13 mouse cellular contexts compared by ENCODE assay signal in the genomic region with DNA sequence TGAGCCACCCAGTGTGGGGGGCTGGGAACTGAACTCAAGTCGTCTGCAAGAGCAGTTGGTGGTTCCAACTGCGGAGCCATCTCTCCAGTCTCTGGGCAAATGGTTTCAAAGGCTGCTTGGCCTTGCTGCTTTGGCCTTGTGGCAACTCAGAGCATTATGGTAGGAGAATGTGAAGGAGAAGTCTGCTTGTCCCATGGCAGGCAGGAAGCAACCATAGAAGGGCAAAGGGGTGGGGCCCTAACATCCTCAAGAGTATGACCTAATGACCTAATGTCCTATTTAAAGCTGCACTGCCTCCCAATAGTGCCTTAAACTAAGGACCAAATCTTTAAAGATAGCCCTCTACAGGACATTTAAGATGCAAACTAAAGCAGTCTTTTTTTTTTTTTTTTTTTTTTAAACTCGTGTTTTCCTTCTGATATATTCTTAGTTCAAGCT. TPM values are rescaled to one million over a fixed set of nuclear protein-coding genes. Genes with fewer than 3 reads are reported as not detected.
DNase-seq lines count a peak whose midpoint lies in the region; ATAC-seq and TF ChIP-seq lines count a peak whose summit lies in the region.
"Had no signal": no experiment of that assay in that cellular context is flagged by ENCODE, and none has a peak within 500 bp of the region (broad histone marks: within the 10 kb centered on the region; RNA-seq: fewer than 3 reads in every experiment).

No protein-coding gene starts in this region.

- no peaks in the 10 kb centered on the region for H3K9me3 ChIP-seq in kidney, embryonic 15.5 days (replicated peaks)
- H3K9me3 ChIP-seq: neural tube, embryonic 13.5 days had no signal

- TF ChIP-seq POLR2A in myocyte (IDR thresholded peaks at IDR 0.05; ENCODE audit: insufficient read length, low read depth): no peak

- H3K27me3 ChIP-seq in kidney, embryonic 15.5 days: no peaks in the 10 kb centered on the region
- H3K27me3 ChIP-seq in myocyte (ENCODE audit: control insufficient read depth, insufficient read depth, insufficient read length): no peaks in the 10 kb centered on the region
- H3K27me3 ChIP-seq: neural tube, embryonic 13.5 days had no signal

- H3K27ac ChIP-seq in kidney, embryonic 15.5 days: no peak overlapping the region
- H3K27ac ChIP-seq: hindbrain, embryonic 14.5 days; neural tube, embryonic 13.5 days had no signal

- H3K4me2 ChIP-seq in kidney, embryonic 15.5 days: no peak overlapping the region
- H3K4me2 ChIP-seq in myocyte (ENCODE audit: low read depth): no peak overlapping the region
- H3K4me2 ChIP-seq: hindbrain, embryonic 14.5 days; neural tube, embryonic 13.5 days had no signal

- 0 out of 2 replicates have a peak, but pooled peaks cover 2% of the 10 kb centered on the region for H3K4me1 ChIP-seq in kidney, embryonic 15.5 days

- no peak for ATAC-seq in kidney, embryonic 15.5 days (replicated peaks; ENCODE audit: low FRiP score)
- ATAC-seq in granulocyte monocyte progenitor cell, adult 5-6 weeks (replicated peaks; ENCODE audit: poor library complexity, severe bottlenecking): peak; percentile 43

- H3ac ChIP-seq in myocyte (ENCODE audit: control insufficient read depth, insufficient read length): no peak overlapping the region

- H3K79me2 ChIP-seq in myocyte (ENCODE audit: control insufficient read depth, insufficient read depth): no peaks in the 10 kb centered on the region

- H3K9ac ChIP-seq in kidney, embryonic 15.5 days: no peak overlapping the region
- H3K9ac ChIP-seq: hindbrain, embryonic 14.5 days; neural tube, embryonic 13.5 days had no signal

- WGBS in kidney, embryonic 15.5 days: 72% methylated on average over 3 of the region's 3 CpGs

- H3K36me3 ChIP-seq in kidney, embryonic 15.5 days: no peaks in the 10 kb centered on the region
- no peaks in the 10 kb centered on the region for H3K36me3 ChIP-seq in myocyte (ENCODE audit: control insufficient read depth, insufficient read depth)
- H3K36me3 ChIP-seq: neural tube, embryonic 13.5 days had no signal

- H3K4me3 ChIP-seq in kidney, embryonic 15.5 days (replicated peaks): no peak overlapping the region
- H3K4me3 ChIP-seq in myocyte: no peak overlapping the region
- H3K4me3 ChIP-seq: neural tube, embryonic 13.5 days had no signal

- DNase-seq in kidney, adult 9 months: peak; percentile 35
- DNase-seq in ES-CJ7 (ENCODE audit: low read depth, low spot score): peak; percentile 75
- no peak for DNase-seq in ovary, postnatal 10 days (ENCODE audit: low spot score)
- no peak for DNase-seq in frontal cortex, adult 2 months (ENCODE audit: extremely low spot score in 1 of 2, low spot score in 1 of 2)
- DNase-seq: cerebellum, postnatal 25 days; right cerebral cortex, postnatal 25 days had no signal

TF ChIP-seq in myocyte, 11 proteins besides CTCF, POLR2A, EP300 and RAD21:
- no peak for TF ChIP-seq REST (IDR thresholded peaks at IDR 0.05; ENCODE audit: insufficient read depth, insufficient read length)
- no peak for TF ChIP-seq TCF3 (IDR thresholded peaks at IDR 0.05; ENCODE audit: insufficient read length, low read depth)
- TF ChIP-seq POLR2AphosphoS2 (IDR thresholded peaks at IDR 0.05; ENCODE audit: insufficient read length, low read depth): no peak
- TF ChIP-seq SRF (IDR thresholded peaks at IDR 0.05; ENCODE audit: control insufficient read depth, insufficient read length, low read depth): peak; percentile 74
- no peak for TF ChIP-seq TCF12 (IDR thresholded peaks at IDR 0.05; ENCODE audit: insufficient read depth, poor library complexity, severe bottlenecking)
- TF ChIP-seq E2F4 (IDR thresholded peaks at IDR 0.05; ENCODE audit: insufficient read depth): no peak
- TF ChIP-seq CEBPB (IDR thresholded peaks at IDR 0.05; ENCODE audit: insufficient read depth, poor library complexity, severe bottlenecking): no peak
- no peak for TF ChIP-seq USF1 (IDR thresholded peaks at IDR 0.05; ENCODE audit: low read depth)
- no peak for TF ChIP-seq MYOG (IDR thresholded peaks at IDR 0.05; ENCODE audit: control insufficient read depth in 1 of 3, insufficient read depth in 1 of 3, insufficient read length in 2 of 3, low read depth in 2 of 3)

RNA-seq across cellular contexts. Expression of a gene that starts 58.5 kb away (rescaled TPM):
- polyA plus RNA-seq in kidney, embryonic 15.5 days (2015; fragmentation: Nextera tagmentation; extraction: Ambion mirVana): not detected in 2 replicates
- total RNA-seq in granulocyte monocyte progenitor cell, adult 5-6 weeks (2014; fragmentation: Nextera tagmentation): not detected in 2 replicates
- not detected in 2 replicates for total RNA-seq in granulocyte monocyte progenitor cell, adult 5-6 weeks (2017)
- 0.05 TPM for polyA plus RNA-seq in myocyte (2012; fragmentation: generic; extraction: Trizol)
- 3.8 and 4.5 TPM in 2 replicates for polyA plus RNA-seq in frontal cortex, adult 2 months (2012; rRNA removed)
- total RNA-seq: gastrocnemius, adult 18-20 months had no signal
- polyA plus RNA-seq: hindbrain, embryonic 14.5 days; limb, embryonic 11.5 days; neural tube, embryonic 13.5 days had no signal

Comparison
In these comparisons a context has a peak if more than half of its experiments do, and no peak if none do; other contexts are left out.
1. DNase-seq: peak in kidney, adult 9 months (single experiment) and ES-CJ7 (single experiment); none in ovary, postnatal 10 days (single experiment) and frontal cortex, adult 2 months (0 of 2).